Mouse (Mus musculus) forebrain, embryonic 16.5 days (tissue): ENCODE data around the gene Cbfa2t3. TPM values are rescaled to one million over a fixed set of nuclear protein-coding genes. Genes with fewer than 3 reads are reported as not detected.
A peak's percentile ranks its signal among the peaks of the same experiment; 100 is the strongest.

Experiments
- ATAC-seq: fragments of 200-750 bp; cut with Nextera tagmentation; 2 replicates; pipeline ENCODE4 v1.8.0; 2017; ENCODE audit warnings: mild to moderate bottlenecking, moderate library complexity
- H3K27ac ChIP-seq: fragments of 300-500 bp; sonication (generic); 2 replicates; pipeline ENCODE4 v1.5.1; 2014; ENCODE audit warnings: low read length, control low read depth
- H3K27me3 ChIP-seq: fragments of 300-500 bp; sonication (generic); replicated peaks from 2 replicates; pipeline ENCODE4 v1.6.1; 2014; ENCODE audit warnings: low read length; ENCODE audit not compliant: control insufficient read depth, insufficient read depth
- H3K36me3 ChIP-seq: fragments of 300-500 bp; sonication (generic); 2 replicates; pipeline ENCODE4 v1.6.1; 2014; ENCODE audit not compliant: control insufficient read depth, insufficient read depth
- H3K4me1 ChIP-seq: fragments of 300-500 bp; sonication (generic); replicated peaks from 2 replicates; pipeline ENCODE4 v1.6.1; 2014; ENCODE audit warnings: low read length; ENCODE audit not compliant: control insufficient read depth, insufficient read depth
- H3K4me2 ChIP-seq: fragments of 300-500 bp; sonication (generic); 2 replicates; pipeline ENCODE4 v1.6.1; 2014; ENCODE audit warnings: mild to moderate bottlenecking, low read length, control low read depth
- H3K4me3 ChIP-seq: fragments of 300-500 bp; sonication (generic); replicated peaks from 2 replicates; pipeline ENCODE4 v1.5.1; 2014; ENCODE audit warnings: mild to moderate bottlenecking, low read length, control low read depth
- H3K9ac ChIP-seq: fragments of 300-500 bp; sonication (generic); replicated peaks from 2 replicates; pipeline ENCODE4 v1.6.1; 2014; ENCODE audit warnings: low read depth, low read length, control low read depth
- H3K9me3 ChIP-seq: fragments of 300-500 bp; sonication (generic); 2 replicates; pipeline ENCODE4 v1.6.1; 2016; ENCODE audit warnings: low read length; ENCODE audit not compliant: control insufficient read depth
- WGBS: fragments of 180-500 bp; shearing (Covaris S2); extraction: QIAGEN DNeasy Blood & Tissue Kit; methylation state at CpG from one replicate; pipeline ENCODE4 v1.1.7; 2014; 5-methylcytosine and 5-hydroxymethylcytosine counted together
- polyA plus RNA-seq: library from polyadenylated mRNA; unstranded; fragments of >200 nt; fragmentation: Nextera tagmentation; extraction: Ambion mirVana; gene quantifications from 2 replicates; pipeline ENCODE4 v1.2.1, GENCODE M21; 2015

Gene Cbfa2t3
- polyA plus RNA-seq, 1 experiment from 2014 or later = 13.8 TPM

GRCm38 (mm10) chr8:122626896-122627295 lies 72.0 kb downstream of the Cbfa2t3 start:
- no peak overlapping the region for H3K4me3 ChIP-seq
- peaks cover 3% of the 10 kb centered on the region; the same call in 1 of the 2 replicates for H3K36me3 ChIP-seq
- WGBS = 76% methylated on average over 2 of the region's 2 CpGs
- ATAC-seq = no peak
- no peaks in the 10 kb centered on the region for H3K9me3 ChIP-seq
- no peaks in the 10 kb centered on the region for H3K27me3 ChIP-seq
- H3K4me1 ChIP-seq = no peaks in the 10 kb centered on the region
- no peak overlapping the region for H3K27ac ChIP-seq
- H3K4me2 ChIP-seq = no peak overlapping the region
- H3K9ac ChIP-seq = no peak overlapping the region

DNA sequence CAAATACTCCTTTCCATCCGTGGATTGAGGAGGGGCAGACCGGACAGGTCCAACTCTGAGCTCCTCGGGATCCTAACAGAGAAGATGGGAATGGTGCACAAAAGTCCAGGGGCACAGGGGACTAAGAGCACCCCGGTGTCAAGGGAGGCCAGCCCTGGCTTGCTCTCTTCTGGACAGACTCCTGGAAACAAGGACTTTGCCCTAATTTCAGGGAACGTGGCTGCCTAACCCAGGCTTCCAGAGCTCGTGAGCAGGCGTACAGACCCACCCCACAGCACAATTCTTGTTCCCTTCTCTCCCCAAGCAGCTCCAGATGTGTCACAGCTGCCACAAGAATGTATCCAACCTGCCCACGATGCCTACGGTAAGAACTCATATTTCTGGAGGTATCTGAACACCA lies 73.1 kb downstream of the Cbfa2t3 start:
- 85% methylated on average over 9 of the region's 9 CpGs for WGBS
- ATAC-seq = no peak

GRCm38 (mm10) chr8:122624653-122625052 lies 74.3 kb downstream of the Cbfa2t3 start:
- no peaks in the 10 kb centered on the region for H3K9me3 ChIP-seq
- ATAC-seq = no peak
- H3K9ac ChIP-seq = no peak overlapping the region
- no peaks in the 10 kb centered on the region for H3K27me3 ChIP-seq
- WGBS = 78% methylated on average over 5 of the region's 5 CpGs
- no peaks in the 10 kb centered on the region for H3K4me1 ChIP-seq
- H3K36me3 ChIP-seq = no peaks in the 10 kb centered on the region; the same call in 1 of the 2 replicates
- no peak overlapping the region for H3K27ac ChIP-seq
- H3K4me3 ChIP-seq = no peak overlapping the region
- no peak overlapping the region for H3K4me2 ChIP-seq

More for the DNA sequence above, 73.1 kb downstream of the Cbfa2t3 start:
- Histone ChIP-seq H3K27me3 (no peaks in the 10 kb centered on the region), H3K4me1 (no peaks in the 10 kb centered on the region), H3K27ac (no peak overlapping the region), H3K4me3 (no peak overlapping the region), H3K4me2 (no peak overlapping the region), H3K36me3 (peaks cover 3% of the 10 kb centered on the region; the same call in 1 of the 2 replicates), H3K9me3 (no peaks in the 10 kb centered on the region), H3K9ac (no peak overlapping the region)

- no peaks in the 10 kb centered on the region for H3K9me3 ChIP-seq
- no peaks in the 10 kb centered on the region; the same call in 1 of the 2 replicates for H3K36me3 ChIP-seq
- H3K4me2 ChIP-seq = no peak overlapping the region
- 89% methylated on average over 17 of the region's 17 CpGs for WGBS
- no peak for ATAC-seq
- H3K27ac ChIP-seq = no peak overlapping the region
- no peak overlapping the region for H3K9ac ChIP-seq
- no peaks in the 10 kb centered on the region for H3K4me1 ChIP-seq
- H3K4me3 ChIP-seq = no peak overlapping the region
- no peaks in the 10 kb centered on the region for H3K27me3 ChIP-seq
Observed at GRCm38 (mm10) chr8:122623844-122624642, 74.9 kb downstream of the Cbfa2t3 start.

- H3K9me3 ChIP-seq = no peaks in the 10 kb centered on the region
- no peak within 1 kb of the TSS for H3K9ac ChIP-seq
- no peak within 1 kb of the TSS for H3K4me3 ChIP-seq
- peaks cover 2% of the 10 kb centered on the region; the same call in 1 of the 2 replicates for H3K4me1 ChIP-seq
- H3K36me3 ChIP-seq = no peaks in the 10 kb centered on the region
- no peak for ATAC-seq
- WGBS = 71% methylated on average over 6 of the region's 6 CpGs
- H3K27ac ChIP-seq = no peak within 1 kb of the TSS
- no peak within 1 kb of the TSS for H3K4me2 ChIP-seq
- H3K27me3 ChIP-seq = no peaks in the 10 kb centered on the region
Observed at GRCm38 (mm10) chr8:122622727-122623126, 76.2 kb downstream of the Cbfa2t3 start, which contains the start of gene Pabpn1l. Gene Pabpn1l (minus strand): TSS chr8:122622739.

DNA sequence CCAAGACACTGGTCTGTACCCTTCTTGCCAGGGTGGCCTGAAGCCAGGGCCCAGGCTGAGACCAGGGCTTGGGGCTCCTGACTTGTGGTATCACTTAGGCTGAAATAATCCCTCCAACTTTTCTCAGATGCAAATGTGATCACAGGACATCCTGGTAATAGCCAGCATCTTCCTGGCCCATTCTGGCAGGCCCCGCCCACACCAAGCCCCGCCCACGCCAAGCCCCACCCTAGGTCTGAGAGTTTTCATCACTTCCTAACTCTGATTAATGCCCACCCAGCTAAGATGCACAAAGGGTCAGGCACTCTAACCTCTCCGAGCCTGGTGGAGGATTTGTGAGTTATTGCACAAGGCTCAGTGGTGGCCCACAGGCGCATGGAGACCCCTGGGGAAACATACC lies 78.5 kb downstream of the Cbfa2t3 start:
- H3K4me1 ChIP-seq = peaks cover 2% of the 10 kb centered on the region; the same call in 1 of the 2 replicates
- no peaks in the 10 kb centered on the region for H3K36me3 ChIP-seq
- no peak overlapping the region for H3K4me3 ChIP-seq
- no peaks in the 10 kb centered on the region for H3K9me3 ChIP-seq
- no peaks in the 10 kb centered on the region for H3K27me3 ChIP-seq
- no peak overlapping the region for H3K27ac ChIP-seq
- no peak overlapping the region for H3K9ac ChIP-seq
- 38% methylated on average over 5 of the region's 5 CpGs for WGBS
- H3K4me2 ChIP-seq = no peak overlapping the region
- no peak for ATAC-seq

DNA sequence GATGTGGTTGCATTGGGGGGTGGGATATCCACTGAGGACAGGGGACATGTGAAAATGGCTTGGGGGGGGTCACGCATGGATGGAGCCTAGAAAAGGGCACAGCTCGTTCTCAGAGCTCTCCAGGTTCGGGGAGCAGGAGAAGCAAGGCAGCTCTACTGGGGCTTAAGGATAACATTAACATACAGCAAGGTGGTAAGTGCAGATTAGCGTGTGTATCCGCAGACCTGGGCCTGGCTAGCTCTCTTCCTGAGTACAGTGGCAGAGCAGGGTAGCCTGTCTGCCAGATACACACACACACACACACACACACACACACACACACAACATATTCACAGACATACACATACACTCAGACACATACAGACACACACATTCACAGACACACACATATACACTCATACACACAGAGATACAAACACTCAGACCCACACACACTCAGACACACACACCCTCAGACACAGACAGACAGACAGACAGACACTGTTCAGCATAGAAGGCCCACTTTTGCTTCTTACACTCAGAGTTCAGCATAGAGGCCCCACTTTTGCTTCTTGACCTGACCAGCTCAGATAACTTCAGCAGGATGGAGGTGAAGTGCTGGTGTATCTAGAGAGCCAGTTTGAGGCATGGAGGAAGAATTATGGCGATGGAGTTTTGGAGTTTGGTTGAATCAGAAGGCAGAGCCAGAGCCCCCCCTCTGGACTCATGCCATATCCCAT lies 80.1 kb downstream of the Cbfa2t3 start:
- H3K9me3 ChIP-seq = no peaks in the 10 kb centered on the region
- no peak overlapping the region for H3K4me2 ChIP-seq
- peaks cover 2% of the 10 kb centered on the region; the same call in 1 of the 2 replicates for H3K4me1 ChIP-seq
- WGBS = 68% methylated on average over 6 of the region's 6 CpGs
- no peaks in the 10 kb centered on the region for H3K27me3 ChIP-seq
- H3K4me3 ChIP-seq = no peak overlapping the region
- H3K27ac ChIP-seq = no peak overlapping the region
- ATAC-seq = no peak
- no peaks in the 10 kb centered on the region for H3K36me3 ChIP-seq
- no peak overlapping the region for H3K9ac ChIP-seq

GRCm38 (mm10) chr8:122617947-122618546 lies 80.9 kb downstream of the Cbfa2t3 start:
- H3K36me3 ChIP-seq = no peaks in the 10 kb centered on the region
- no peaks in the 10 kb centered on the region for H3K9me3 ChIP-seq
- no peak overlapping the region for H3K4me3 ChIP-seq
- H3K27ac ChIP-seq = no peak overlapping the region
- no peak overlapping the region for H3K4me2 ChIP-seq
- WGBS = 31% methylated on average over 5 of the region's 7 CpGs
- 0 out of 2 replicates have a peak, but pooled peaks have one; percentile 47 for ATAC-seq
- H3K27me3 ChIP-seq = no peaks in the 10 kb centered on the region
- no peak overlapping the region for H3K9ac ChIP-seq
- H3K4me1 ChIP-seq = peaks cover 2% of the 10 kb centered on the region; the same call in 1 of the 2 replicates
